Mouse (Mus musculus) limb, embryonic 12.5 days (tissue): ENCODE measurements around the gene Tmx2. TPM values are rescaled to one million over a fixed set of nuclear protein-coding genes. Genes with fewer than 3 reads are reported as not detected.
"Not testable (repeated sequence)": the region's sequence is repeated elsewhere in the genome, so short reads cannot be mapped to it uniquely, and the experiment has no call there.

Source experiments
- ATAC-seq: fragments of 200-750 bp; cut with Nextera tagmentation; 2 replicates; pipeline ENCODE4 v1.8.0; 2017; ENCODE audit warnings: low read depth, moderate TSS enrichment; ENCODE audit not compliant: insufficient number of reproducible peaks, insufficient read depth, low FRiP score, low TSS enrichment
- H3K27ac ChIP-seq: fragments of 300-500 bp; sonication (generic); 2 replicates; pipeline ENCODE4 v1.5.1; 2016; ENCODE audit warnings: mild to moderate bottlenecking, moderate library complexity
- H3K27me3 ChIP-seq: fragments of 300-500 bp; sonication (generic); 2 replicates; pipeline ENCODE4 v1.6.1; 2016; ENCODE audit warnings: mild to moderate bottlenecking, moderate library complexity
- H3K36me3 ChIP-seq: fragments of 300-500 bp; sonication (generic); 2 replicates; pipeline ENCODE4 v1.6.1; 2016; ENCODE audit warnings: mild to moderate bottlenecking, moderate library complexity
- H3K4me1 ChIP-seq: fragments of 300-500 bp; sonication (generic); replicated peaks from 2 replicates; pipeline ENCODE4 v1.6.1; 2016
- H3K4me2 ChIP-seq: fragments of 300-500 bp; sonication (generic); 2 replicates; pipeline ENCODE4 v1.6.1; 2016; ENCODE audit warnings: mild to moderate bottlenecking, moderate library complexity
- H3K4me3 ChIP-seq: fragments of 300-500 bp; sonication (generic); replicated peaks from 2 replicates; pipeline ENCODE4 v1.5.1; 2016; ENCODE audit warnings: mild to moderate bottlenecking
- H3K9ac ChIP-seq: fragments of 300-500 bp; sonication (generic); replicated peaks from 2 replicates; pipeline ENCODE4 v1.6.1; 2016; ENCODE audit warnings: mild to moderate bottlenecking, moderate library complexity
- H3K9me3 ChIP-seq: fragments of 300-500 bp; sonication (generic); 2 replicates; pipeline ENCODE4 v1.6.1; 2016; ENCODE audit warnings: mild to moderate bottlenecking, moderate library complexity
- WGBS: fragments of 180-500 bp; shearing (Covaris S2); methylation state at CpG from one replicate; pipeline ENCODE4 v1.1.7; 2016; 5-methylcytosine and 5-hydroxymethylcytosine counted together
- polyA plus RNA-seq: library from polyadenylated mRNA; unstranded; fragments of >200 nt; fragmentation: Nextera tagmentation; extraction: Ambion mirVana; gene quantifications from 2 replicates; pipeline ENCODE4 v1.2.1, GENCODE M21; 2016

Gene Tmx2
- 115 and 118 TPM in 2 replicates for polyA plus RNA-seq

DNA sequence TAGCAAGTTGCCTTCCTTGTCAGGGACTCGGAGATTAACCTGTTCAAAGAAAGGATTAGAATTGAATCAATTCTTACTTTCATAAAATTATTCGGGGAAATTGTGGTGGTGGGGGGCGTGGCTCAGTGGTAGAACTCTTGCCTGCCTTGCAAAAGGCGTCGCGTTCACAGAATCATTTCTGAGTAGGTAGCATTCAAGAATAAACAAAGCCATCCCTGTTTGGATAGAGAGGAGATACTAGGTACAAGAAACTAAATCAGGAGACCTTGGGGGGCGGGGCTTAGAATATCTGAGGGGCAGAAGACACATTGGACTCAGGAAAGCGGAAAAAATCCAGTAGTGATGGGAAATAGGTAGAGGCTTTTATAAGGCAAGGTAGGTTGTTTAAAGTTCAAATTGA lies at the start of gene Tmx2:
Tmx2 (minus strand) TSS at position 125 of the 400 bp plus-strand sequence.
- Histone ChIP-seq H3K4me3 (peak within 1 kb of the TSS; percentile 79), H3K4me1 (peaks cover 14% of the 10 kb centered on the region), H3K9ac (peak within 1 kb of the TSS; percentile 66), H3K9me3 (no peaks in the 10 kb centered on the region), H3K27ac (peak within 1 kb of the TSS; percentile 57; the same call in 1 of the 2 replicates), H3K36me3 (peaks cover 44% of the 10 kb centered on the region), H3K27me3 (no peaks in the 10 kb centered on the region), H3K4me2 (peak within 1 kb of the TSS; percentile 85)
- WGBS, result 17% methylated on average over 8 of the region's 8 CpGs
- ATAC-seq, result no peak

GRCm38 (mm10) chr2:84728191-84728590 lies 49.3 kb upstream of the Tmx2 start:
- H3K27me3 ChIP-seq, H3K4me3 ChIP-seq, H3K27ac ChIP-seq, H3K4me1 ChIP-seq, H3K9me3 ChIP-seq, H3K9ac ChIP-seq, ATAC-seq: not testable (repeated sequence)
- 0 out of 2 replicates have a peak overlapping the region, but pooled peaks have one; percentile 92 for H3K4me2 ChIP-seq
- WGBS, result 80% methylated on average over 5 of the region's 5 CpGs
- H3K36me3 ChIP-seq, result peaks cover 26% of the 10 kb centered on the region

- H3K27ac ChIP-seq, result peak within 1 kb of the TSS; percentile 62; the same call in 1 of the 2 replicates
- peak within 1 kb of the TSS; percentile 61 for H3K4me3 ChIP-seq
- H3K4me2 ChIP-seq, result peak within 1 kb of the TSS; percentile 92
- H3K36me3 ChIP-seq, result peaks cover 30% of the 10 kb centered on the region
- H3K9ac ChIP-seq, result peak within 1 kb of the TSS; percentile 63
- peak; percentile 95 for ATAC-seq
- peaks cover 7% of the 10 kb centered on the region for H3K4me1 ChIP-seq
- WGBS, result under 1% methylated on average over 39 of the region's 39 CpGs
- no peaks in the 10 kb centered on the region for H3K9me3 ChIP-seq
- no peaks in the 10 kb centered on the region for H3K27me3 ChIP-seq
Observed at GRCm38 (mm10) chr2:84727172-84727858, 48.4 kb upstream of the Tmx2 start, which contains the start of gene Clp1. Gene Clp1, minus strand, starts transcription at chr2:84727350.

- Histone ChIP-seq H3K27ac (peak overlapping the region; percentile 53; the same call in 1 of the 2 replicates), H3K27me3 (no peaks in the 10 kb centered on the region), H3K4me3 (peak overlapping the region; percentile 61), H3K9ac (peak overlapping the region; percentile 63), H3K36me3 (peaks cover 36% of the 10 kb centered on the region), H3K4me2 (peak overlapping the region; percentile 92), H3K9me3 (no peaks in the 10 kb centered on the region), H3K4me1 (peaks cover 7% of the 10 kb centered on the region)
- 6% methylated on average over 9 of the region's 9 CpGs for WGBS
- ATAC-seq, result 0 out of 2 replicates have a peak, but pooled peaks have one; percentile 2
Observed at GRCm38 (mm10) chr2:84726716-84727115, 47.8 kb upstream of the Tmx2 start.

- Histone ChIP-seq H3K4me1 (peaks cover 7% of the 10 kb centered on the region), H3K9me3 (no peaks in the 10 kb centered on the region), H3K36me3 (peaks cover 42% of the 10 kb centered on the region), H3K27me3 (no peaks in the 10 kb centered on the region), H3K4me3 (0 out of 2 replicates have a peak overlapping the region, but pooled peaks have one; percentile 61), H3K27ac (no peak overlapping the region), H3K9ac (no peak overlapping the region), H3K4me2 (no peak overlapping the region)
- ATAC-seq, result no peak
- WGBS, result 90% methylated on average over 10 of the region's 10 CpGs
Observed at GRCm38 (mm10) chr2:84725770-84726169, 46.8 kb upstream of the Tmx2 start.

DNA sequence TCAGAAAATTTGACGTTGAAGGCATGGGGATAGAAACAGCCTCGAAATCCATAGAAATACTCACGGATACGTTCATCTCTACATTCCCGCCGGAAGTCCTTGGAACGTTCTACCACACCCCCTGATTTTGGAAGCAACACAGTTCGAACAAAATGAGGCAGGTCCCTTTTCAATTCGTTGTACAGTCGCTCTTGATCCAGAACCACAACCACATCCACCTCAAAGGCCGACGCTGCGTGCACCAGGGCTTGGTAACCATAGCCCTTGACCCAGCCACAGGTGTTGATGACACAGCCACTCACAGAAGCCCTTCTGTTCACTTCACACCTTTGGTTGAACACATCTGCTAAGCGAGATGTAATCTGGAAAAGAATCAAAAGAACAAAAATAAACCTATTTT lies 44.9 kb upstream of the Tmx2 start:
- Histone ChIP-seq H3K4me3 (no peak overlapping the region), H3K9ac (no peak overlapping the region), H3K4me2 (no peak overlapping the region), H3K27ac (no peak overlapping the region), H3K9me3 (no peaks in the 10 kb centered on the region), H3K4me1 (peaks cover 7% of the 10 kb centered on the region), H3K27me3 (no peaks in the 10 kb centered on the region), H3K36me3 (peaks cover 42% of the 10 kb centered on the region)
- no peak for ATAC-seq
- WGBS, result 97% methylated on average over 14 of the region's 14 CpGs

GRCm38 (mm10) chr2:84721182-84721581 lies 42.2 kb upstream of the Tmx2 start:
- Histone ChIP-seq H3K4me2 (no peak overlapping the region), H3K9ac (no peak overlapping the region), H3K27me3 (no peaks in the 10 kb centered on the region), H3K4me3 (no peak overlapping the region), H3K4me1 (peaks cover 1% of the 10 kb centered on the region), H3K27ac (no peak overlapping the region), H3K36me3 (peaks cover 42% of the 10 kb centered on the region), H3K9me3 (no peaks in the 10 kb centered on the region)
- no peak for ATAC-seq
- 81% methylated on average over 3 of the region's 3 CpGs for WGBS

- WGBS, result 86% methylated on average over 2 of the region's 2 CpGs
- Histone ChIP-seq H3K4me1 (no peaks in the 10 kb centered on the region; the same call in 1 of the 2 replicates), H3K27me3 (no peaks in the 10 kb centered on the region), H3K9me3 (no peaks in the 10 kb centered on the region), H3K4me2 (no peak overlapping the region), H3K9ac (no peak overlapping the region), H3K4me3 (no peak overlapping the region), H3K36me3 (peaks cover 41% of the 10 kb centered on the region), H3K27ac (no peak overlapping the region)
- ATAC-seq, result no peak
Observed at GRCm38 (mm10) chr2:84720718-84721117, 41.8 kb upstream of the Tmx2 start.

GRCm38 (mm10) chr2:84717357-84717756 lies 38.4 kb upstream of the Tmx2 start:
- no peak overlapping the region for H3K4me3 ChIP-seq
- no peak overlapping the region for H3K9ac ChIP-seq
- ATAC-seq, result no peak

DNA sequence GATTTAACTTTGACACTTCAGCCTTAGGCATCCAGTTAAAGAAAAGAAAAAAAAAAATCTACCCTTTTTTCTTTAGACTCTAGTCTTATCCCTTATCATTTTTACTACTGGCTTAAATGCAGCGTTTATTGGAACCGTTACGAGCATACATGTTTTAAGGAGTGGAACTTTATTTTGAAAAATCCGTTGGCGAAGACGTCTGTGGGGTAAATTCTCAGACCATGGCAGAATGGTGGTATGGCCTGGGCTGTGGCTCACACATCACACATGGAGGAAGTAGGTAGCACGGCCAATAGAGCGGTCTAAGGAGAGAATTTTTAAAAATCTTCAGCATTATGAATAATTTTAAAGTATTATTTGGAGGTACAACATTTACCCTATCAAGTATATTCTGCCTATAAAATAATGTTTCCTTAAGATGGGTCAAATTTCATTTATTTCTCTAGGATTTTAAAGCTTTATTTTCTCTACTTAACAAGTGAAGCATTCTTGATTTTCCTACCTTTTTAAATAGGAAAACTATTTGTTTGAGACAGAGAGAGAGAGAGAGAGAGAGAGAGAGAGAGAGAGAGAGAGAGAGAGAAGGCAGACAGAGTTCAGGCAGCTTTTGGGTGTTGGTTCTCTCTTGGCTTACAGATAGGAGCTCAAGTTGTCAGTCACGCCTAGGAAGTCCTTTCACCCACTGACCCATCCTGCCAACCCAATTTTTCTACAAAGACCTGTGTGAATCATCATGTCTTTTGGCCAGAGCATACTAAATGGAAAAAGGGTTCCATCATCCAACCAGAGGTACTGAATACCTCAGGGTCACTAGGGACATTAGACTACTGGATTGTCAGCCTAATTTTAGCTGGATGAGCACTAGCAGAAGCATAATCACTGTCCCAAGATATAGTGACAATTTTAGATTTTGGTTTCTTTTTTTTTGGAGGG lies 37.7 kb upstream of the Tmx2 start:
- peak overlapping the region; percentile 74 for H3K4me2 ChIP-seq
- ATAC-seq, result no peak
- peak overlapping the region; percentile 65 for H3K9ac ChIP-seq
- H3K36me3 ChIP-seq, result peaks cover 7% of the 10 kb centered on the region; the same call in 1 of the 2 replicates
- H3K27me3 ChIP-seq, result no peaks in the 10 kb centered on the region
- H3K9me3 ChIP-seq, result no peaks in the 10 kb centered on the region
- peaks cover 13% of the 10 kb centered on the region for H3K4me1 ChIP-seq
- peak overlapping the region; percentile 92 for H3K4me3 ChIP-seq
- peak overlapping the region; percentile 90; the same call in 1 of the 2 replicates for H3K27ac ChIP-seq
- 36% methylated on average over 9 of the region's 9 CpGs for WGBS

More at GRCm38 (mm10) chr2:84717357-84717756, 38.4 kb upstream of the Tmx2 start:
- WGBS, result 92% methylated on average over 4 of the region's 4 CpGs
- H3K9me3 ChIP-seq, result no peaks in the 10 kb centered on the region
- H3K4me2 ChIP-seq, result no peak overlapping the region
- H3K27ac ChIP-seq, result no peak overlapping the region
- H3K36me3 ChIP-seq, result peaks cover 13% of the 10 kb centered on the region; the same call in 1 of the 2 replicates
- peaks cover 11% of the 10 kb centered on the region for H3K4me1 ChIP-seq
- H3K27me3 ChIP-seq, result no peaks in the 10 kb centered on the region
